ENCODE assay signal across 13 mouse cellular contexts in the genomic region with DNA sequence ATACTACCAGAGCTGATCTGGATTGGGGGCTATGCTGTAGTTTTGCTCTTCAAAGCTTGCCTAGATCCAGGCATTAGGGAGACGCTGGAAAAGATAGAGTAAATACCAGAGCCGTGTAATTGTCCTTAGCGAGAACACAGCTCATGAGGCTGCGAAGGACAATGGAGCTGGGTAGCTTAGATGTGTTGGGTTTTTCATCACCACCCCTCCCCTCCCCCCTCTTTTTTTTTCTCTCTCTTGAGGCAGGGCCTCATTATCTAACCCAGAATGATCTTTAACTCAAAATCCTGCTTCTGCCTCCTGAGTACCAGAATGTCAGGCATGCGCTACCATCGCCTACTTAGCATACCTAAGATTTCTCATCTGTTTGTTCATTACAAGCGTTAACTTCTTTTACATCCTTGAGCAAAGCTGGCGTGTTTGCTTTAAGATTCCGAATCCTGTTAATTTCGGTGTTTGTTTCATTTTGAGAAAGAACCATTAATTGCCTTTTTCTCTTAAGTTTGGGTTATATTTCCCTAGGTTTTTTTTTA.
"Had no signal": no experiment of that assay in that cellular context is flagged by ENCODE, and none has a peak within 500 bp of the region (broad histone marks: within the 10 kb centered on the region; RNA-seq: fewer than 3 reads in every experiment).

No protein-coding gene starts in this region.

- H3K4me1 ChIP-seq: liver, embryonic 13.5 days had no signal

- H3K27me3 ChIP-seq: limb, embryonic 12.5 days; liver, embryonic 13.5 days; neural tube, embryonic 12.5 days had no signal

- H3K9me3 ChIP-seq: limb, embryonic 12.5 days; liver, embryonic 13.5 days; megakaryocyte, embryonic 14.5 days; neural tube, embryonic 12.5 days had no signal

- H3K27ac ChIP-seq: limb, embryonic 12.5 days; liver, embryonic 13.5 days; macrophage; neural tube, embryonic 12.5 days; stomach, postnatal 0 days had no signal

- H3K36me3 ChIP-seq: limb, embryonic 12.5 days; liver, embryonic 13.5 days; neural tube, embryonic 12.5 days had no signal

- DNase-seq: kidney, adult 8-10 months; kidney, postnatal 25 days; liver; liver, embryonic 13.5 days; liver, postnatal 0 days; thymus, postnatal 4 days had no signal

- H3K4me2 ChIP-seq: limb, embryonic 12.5 days; liver, embryonic 13.5 days; neural tube, embryonic 12.5 days had no signal

- H3K9ac ChIP-seq: limb, embryonic 12.5 days; liver, embryonic 13.5 days; liver, postnatal 0 days; neural tube, embryonic 12.5 days had no signal

- H3K4me3 ChIP-seq: limb, embryonic 12.5 days; liver, embryonic 13.5 days; megakaryocyte, embryonic 14.5 days; myocyte; neural tube, embryonic 12.5 days had no signal

- ATAC-seq: intestine, postnatal 0 days; liver, postnatal 0 days had no signal
